Mouse (Mus musculus) left cerebral cortex, postnatal 10 days (tissue): ENCODE measurements around the gene Smim10l1. TPM values are rescaled to one million over a fixed set of nuclear protein-coding genes. Genes with fewer than 3 reads are reported as not detected.

ENCODE experiments used
- DNase-seq, 2 experiments: peaks; one replicate each; pipeline ENCODE4 v3.0.0; 2021 to 2022; ENCODE audit warnings: low spot score in 2 of 2, mixed read lengths in 1 of 2; ENCODE audit errors: extremely low spot score in 1 of 2
- intact Hi-C: fragments of 180-260 bp; cut with DNase I; formaldehyde crosslinking; loops from one replicate; pipeline ENCODE4 v1.15.1; 2025
- total RNA-seq, 2 experiments: library from RNA; stranded (reverse); gene quantifications; 2 replicates each; pipeline ENCODE4 v1.2.3; 2021

The Smim10l1 gene
- 10 to 100 TPM; 70.7 to 71.5 TPM for total RNA-seq

DNA sequence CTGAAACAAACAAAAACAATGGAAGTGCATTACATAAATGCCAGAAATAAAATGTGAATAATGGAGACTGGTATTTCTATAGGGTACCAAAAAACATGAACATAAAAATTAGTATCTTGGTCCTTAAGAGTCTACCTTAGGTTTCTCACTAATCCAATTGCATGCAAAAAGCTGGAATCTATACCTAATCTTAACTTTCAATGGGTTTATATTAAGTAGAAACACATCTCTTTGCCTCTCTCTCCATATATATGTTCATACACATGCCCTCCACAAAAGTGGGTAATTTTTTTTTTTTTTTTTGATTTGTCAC, at the start of gene Smim10l1:
TSS of gene Smim10l1 (plus strand) at position 301 of the 313 bp plus-strand sequence.
- intact Hi-C loops = no loop called here
- no peak for DNase-seq

DNA sequence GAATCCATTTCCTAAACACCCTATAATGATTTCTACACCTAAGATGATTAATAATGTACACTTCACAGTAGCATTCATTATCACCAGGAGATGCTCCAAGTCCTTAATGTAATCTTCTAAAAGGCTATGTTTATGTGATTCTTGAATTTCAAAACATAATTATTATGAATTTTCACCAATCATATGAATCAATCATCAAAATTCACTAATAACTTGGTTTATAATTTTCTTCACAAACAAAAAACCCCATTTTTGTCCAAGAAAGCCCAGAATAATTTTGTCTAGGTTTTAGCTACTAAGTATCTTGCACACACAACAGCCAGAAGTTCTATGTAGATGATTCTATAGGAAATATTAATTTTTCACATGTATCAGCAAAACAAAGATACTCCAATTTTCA, 49.0 kb upstream of the Smim10l1 start, which contains the start of gene Tas2r140:
TSS of gene Tas2r140 (minus strand) at position 101 of the 400 bp plus-strand sequence.
- no peak for DNase-seq
- intact Hi-C loops = no loop called here

DNA sequence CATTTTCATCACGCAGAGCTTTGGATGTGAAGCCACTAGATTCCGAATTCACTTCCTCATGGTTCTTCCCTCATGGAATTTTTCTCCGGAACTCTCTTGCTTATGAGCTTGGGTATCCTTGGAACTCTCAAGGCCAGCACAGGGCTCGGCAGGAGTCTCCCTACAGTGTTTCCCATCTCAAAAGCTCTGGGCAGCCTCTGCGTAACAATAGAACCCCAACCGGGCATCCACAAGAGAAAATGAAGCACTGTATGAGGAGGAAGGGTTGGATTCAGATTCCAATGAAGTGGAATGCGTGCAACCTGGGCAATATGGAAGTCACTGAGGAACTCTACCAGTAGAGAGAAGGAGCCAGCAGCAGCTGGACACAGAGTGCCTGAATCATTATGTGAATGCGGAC, 12.5 kb upstream of the Smim10l1 start:
- intact Hi-C loops = no loop called here
- DNase-seq = no peak

DNA sequence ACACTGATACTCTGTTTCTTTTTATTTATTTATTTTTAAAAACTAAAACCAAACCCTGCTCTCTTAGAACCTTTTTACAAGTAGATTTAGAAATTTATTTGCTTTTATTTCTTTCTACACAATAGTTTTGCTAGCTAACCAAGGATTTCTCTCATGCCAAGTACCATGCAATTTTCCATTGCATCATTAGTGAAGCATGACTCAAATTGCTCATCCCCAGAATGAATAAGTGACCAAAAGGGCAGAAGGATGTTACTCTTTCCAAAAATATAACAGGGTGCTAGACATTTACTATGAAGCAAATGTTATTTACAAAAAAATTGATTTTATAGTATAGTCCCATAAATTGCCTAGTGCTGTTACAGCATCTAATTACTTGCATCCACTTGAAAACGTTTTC, 2.3 kb upstream of the Smim10l1 start:
- no peak for DNase-seq
- intact Hi-C loops = no loop called here

DNA sequence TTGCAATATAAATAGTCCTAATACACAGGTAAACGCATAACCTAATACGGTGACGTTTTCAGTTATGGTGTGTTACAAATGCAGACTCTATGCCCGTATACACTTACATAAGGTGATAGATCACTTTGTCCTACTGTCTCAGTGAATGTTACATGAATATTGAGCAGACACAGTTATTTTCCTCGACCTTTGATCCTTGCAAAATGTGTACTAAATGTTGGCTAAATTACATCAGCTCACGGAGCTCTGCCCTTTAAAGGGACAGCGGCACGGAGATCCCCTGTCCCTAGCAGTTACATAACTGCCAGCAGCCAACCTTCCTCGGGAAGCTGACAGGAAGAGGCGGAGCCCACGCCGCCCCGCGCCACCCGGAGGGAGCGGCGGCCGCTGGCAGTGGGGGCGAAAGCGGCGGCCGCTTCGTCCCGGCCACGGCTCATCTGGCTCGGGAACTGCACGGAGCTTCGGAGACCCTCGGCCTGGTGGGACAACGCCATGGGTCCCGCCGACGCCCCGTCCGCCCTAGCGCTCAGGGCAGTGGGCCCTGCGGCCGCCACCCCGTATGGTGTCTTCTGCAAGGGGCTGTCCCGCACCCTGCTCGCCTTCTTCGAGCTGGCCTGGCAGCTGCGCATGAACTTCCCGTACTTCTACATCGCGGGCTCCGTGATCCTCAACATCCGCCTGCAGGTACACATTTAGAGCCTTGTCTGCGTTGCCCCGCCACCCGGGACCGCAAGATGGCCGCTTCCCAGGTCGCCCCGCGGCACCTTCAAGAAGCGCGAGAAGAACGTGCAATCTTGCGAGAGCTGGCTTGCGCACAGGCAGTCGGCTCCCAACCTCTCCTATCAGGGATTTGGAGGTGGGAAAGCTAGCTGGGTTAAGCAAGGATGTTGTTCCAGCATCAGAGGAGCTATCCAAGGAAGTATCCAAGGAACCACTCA, 482 bp downstream of the Smim10l1 start:
- intact Hi-C loops = no loop called here
- DNase-seq = peak; percentile 90 to 96

Other genes with a start within 250 kb of the Smim10l1 start
- gene Tas2r116, start 249.5 kb upstream of the Smim10l1 start, total RNA-seq = not detected
- gene Tas2r110, start 236.9 kb upstream of the Smim10l1 start, total RNA-seq = not detected
- gene Tas2r113, start 211.9 kb upstream of the Smim10l1 start, total RNA-seq = not detected
- gene Tas2r125, start 195.3 kb upstream of the Smim10l1 start, total RNA-seq = not detected
- gene Tas2r129, start 153.8 kb upstream of the Smim10l1 start, total RNA-seq = not detected
- not detected for gene Tas2r131, start 147.0 kb upstream of the Smim10l1 start, total RNA-seq
- not detected for gene Tas2r109, start 123.9 kb upstream of the Smim10l1 start, total RNA-seq
- gene Tas2r103, start 67.8 kb upstream of the Smim10l1 start, total RNA-seq = not detected
- gene Tas2r140, start 49.1 kb upstream of the Smim10l1 start, total RNA-seq = not detected
- gene 5530400C23Rik, start 187.3 kb downstream of the Smim10l1 start, total RNA-seq = not detected